Mouse (Mus musculus): ENCODE data around the gene 6820408C15Rik. TPM values are rescaled to one million over a fixed set of nuclear protein-coding genes. Genes with fewer than 3 reads are reported as not detected.

Gene 6820408C15Rik
- polyA plus RNA-seq, 1 experiment, result not detected

GRCm38 (mm10) chr2:152372661-152373060, 42.7 kb upstream of the 6820408C15Rik start:
- H3K4me3 ChIP-seq, result no peak overlapping the region
- TF ChIP-seq REST (IDR thresholded peaks at IDR 0.05; ENCODE audit: insufficient read depth, insufficient read length) (no peak), TCF3 (IDR thresholded peaks at IDR 0.05; ENCODE audit: insufficient read length, low read depth) (no peak), CEBPB (IDR thresholded peaks at IDR 0.05; ENCODE audit: insufficient read depth, poor library complexity, severe bottlenecking) (no peak), E2F4 (IDR thresholded peaks at IDR 0.05; ENCODE audit: insufficient read depth) (no peak), POLR2A (IDR thresholded peaks at IDR 0.05; ENCODE audit: insufficient read length, low read depth) (no peak), SRF (IDR thresholded peaks at IDR 0.05; ENCODE audit: control insufficient read depth, insufficient read length, low read depth) (no peak), MAX (IDR thresholded peaks at IDR 0.05; ENCODE audit: low read depth) (no peak), TCF12 (IDR thresholded peaks at IDR 0.05; ENCODE audit: insufficient read depth, poor library complexity, severe bottlenecking) (no peak), POLR2AphosphoS2 (IDR thresholded peaks at IDR 0.05; ENCODE audit: insufficient read length, low read depth) (no peak), MYOD1 (IDR thresholded peaks at IDR 0.05; ENCODE audit: control insufficient read depth in 1 of 3, insufficient read length in 2 of 3, low read depth in 2 of 3) (no peak), USF1 (IDR thresholded peaks at IDR 0.05; ENCODE audit: low read depth) (no peak), MYOG (IDR thresholded peaks at IDR 0.05; ENCODE audit: control insufficient read depth in 1 of 3, insufficient read depth in 1 of 3, insufficient read length in 2 of 3, low read depth in 2 of 3) (no peak)
- H3K36me3 ChIP-seq (ENCODE audit: control insufficient read depth, insufficient read depth), result no peaks in the 10 kb centered on the region
- no peaks in the 10 kb centered on the region for H3K79me2 ChIP-seq (ENCODE audit: control insufficient read depth, insufficient read depth)
- no peak overlapping the region for H3K4me2 ChIP-seq (ENCODE audit: low read depth)
- H3ac ChIP-seq (ENCODE audit: control insufficient read depth, insufficient read length), result no peak overlapping the region
- peaks cover 39% of the 10 kb centered on the region for H3K27me3 ChIP-seq (ENCODE audit: control insufficient read depth, insufficient read depth, insufficient read length)

- Histone ChIP-seq H3K79me2 (ENCODE audit: control insufficient read depth, insufficient read depth) (no peaks in the 10 kb centered on the region), H3ac (ENCODE audit: control insufficient read depth, insufficient read length) (no peak overlapping the region), H3K27me3 (ENCODE audit: control insufficient read depth, insufficient read depth, insufficient read length) (peaks cover 39% of the 10 kb centered on the region), H3K4me3 (no peak overlapping the region), H3K36me3 (ENCODE audit: control insufficient read depth, insufficient read depth) (no peaks in the 10 kb centered on the region), H3K4me2 (ENCODE audit: low read depth) (no peak overlapping the region)
- no peak for TF ChIP-seq USF1 (IDR thresholded peaks at IDR 0.05; ENCODE audit: low read depth)
Measured at GRCm38 (mm10) chr2:152373547-152373946, 41.8 kb upstream of the 6820408C15Rik start.

GRCm38 (mm10) chr2:152375652-152376344, 39.6 kb upstream of the 6820408C15Rik start:
- H3ac ChIP-seq (ENCODE audit: control insufficient read depth, insufficient read length), result no peak overlapping the region
- H3K4me2 ChIP-seq (ENCODE audit: low read depth), result no peak overlapping the region
- no peak overlapping the region for H3K4me3 ChIP-seq
- TF ChIP-seq MYOD1 (IDR thresholded peaks at IDR 0.05; ENCODE audit: control insufficient read depth in 1 of 3, insufficient read length in 2 of 3, low read depth in 2 of 3), result no peak
- no peak for TF ChIP-seq TCF12 (IDR thresholded peaks at IDR 0.05; ENCODE audit: insufficient read depth, poor library complexity, severe bottlenecking)
- no peak for TF ChIP-seq USF1 (IDR thresholded peaks at IDR 0.05; ENCODE audit: low read depth)
- TF ChIP-seq REST (IDR thresholded peaks at IDR 0.05; ENCODE audit: insufficient read depth, insufficient read length), result no peak
- no peak for TF ChIP-seq MAX (IDR thresholded peaks at IDR 0.05; ENCODE audit: low read depth)
- no peak for TF ChIP-seq POLR2A (IDR thresholded peaks at IDR 0.05; ENCODE audit: insufficient read length, low read depth)
- H3K79me2 ChIP-seq (ENCODE audit: control insufficient read depth, insufficient read depth), result no peaks in the 10 kb centered on the region
- H3K36me3 ChIP-seq (ENCODE audit: control insufficient read depth, insufficient read depth), result no peaks in the 10 kb centered on the region
- peaks cover 39% of the 10 kb centered on the region for H3K27me3 ChIP-seq (ENCODE audit: control insufficient read depth, insufficient read depth, insufficient read length)

- Histone ChIP-seq H3ac (ENCODE audit: control insufficient read depth, insufficient read length) (no peak within 1 kb of the TSS), H3K27me3 (ENCODE audit: control insufficient read depth, insufficient read depth, insufficient read length) (peaks cover 39% of the 10 kb centered on the region), H3K4me3 (no peak within 1 kb of the TSS), H3K4me2 (ENCODE audit: low read depth) (no peak within 1 kb of the TSS), H3K36me3 (ENCODE audit: control insufficient read depth, insufficient read depth) (no peaks in the 10 kb centered on the region), H3K79me2 (ENCODE audit: control insufficient read depth, insufficient read depth) (no peaks in the 10 kb centered on the region)
- no peak for TF ChIP-seq SRF (IDR thresholded peaks at IDR 0.05; ENCODE audit: control insufficient read depth, insufficient read length, low read depth)
- no peak for TF ChIP-seq TCF12 (IDR thresholded peaks at IDR 0.05; ENCODE audit: insufficient read depth, poor library complexity, severe bottlenecking)
- TF ChIP-seq USF1 (IDR thresholded peaks at IDR 0.05; ENCODE audit: low read depth), result no peak
Measured at GRCm38 (mm10) chr2:152376345-152376741, 39.0 kb upstream of the 6820408C15Rik start, which contains the start of gene Nrsn2. TSS of gene Nrsn2 (minus strand) at chr2:152376638.

- Histone ChIP-seq H3K79me2 (ENCODE audit: control insufficient read depth, insufficient read depth) (no peaks in the 10 kb centered on the region), H3K4me3 (no peak overlapping the region), H3ac (ENCODE audit: control insufficient read depth, insufficient read length) (no peak overlapping the region), H3K36me3 (ENCODE audit: control insufficient read depth, insufficient read depth) (no peaks in the 10 kb centered on the region), H3K4me2 (ENCODE audit: low read depth) (no peak overlapping the region), H3K27me3 (ENCODE audit: control insufficient read depth, insufficient read depth, insufficient read length) (peaks cover 5% of the 10 kb centered on the region)
- TF ChIP-seq USF1 (IDR thresholded peaks at IDR 0.05; ENCODE audit: low read depth) (no peak), POLR2A (IDR thresholded peaks at IDR 0.05; ENCODE audit: insufficient read length, low read depth) (no peak), POLR2AphosphoS2 (IDR thresholded peaks at IDR 0.05; ENCODE audit: insufficient read length, low read depth) (no peak), E2F4 (IDR thresholded peaks at IDR 0.05; ENCODE audit: insufficient read depth) (no peak)
Measured at GRCm38 (mm10) chr2:152384191-152384590, 31.2 kb upstream of the 6820408C15Rik start.

GRCm38 (mm10) chr2:152392786-152393185, 22.6 kb upstream of the 6820408C15Rik start:
- TF ChIP-seq MYOD1 (IDR thresholded peaks at IDR 0.05; ENCODE audit: control insufficient read depth in 1 of 3, insufficient read length in 2 of 3, low read depth in 2 of 3) (no peak), POLR2AphosphoS2 (IDR thresholded peaks at IDR 0.05; ENCODE audit: insufficient read length, low read depth) (no peak), USF1 (IDR thresholded peaks at IDR 0.05; ENCODE audit: low read depth) (no peak), MYOG (IDR thresholded peaks at IDR 0.05; ENCODE audit: control insufficient read depth in 1 of 3, insufficient read depth in 1 of 3, insufficient read length in 2 of 3, low read depth in 2 of 3) (no peak), TCF12 (IDR thresholded peaks at IDR 0.05; ENCODE audit: insufficient read depth, poor library complexity, severe bottlenecking) (no peak), SRF (IDR thresholded peaks at IDR 0.05; ENCODE audit: control insufficient read depth, insufficient read length, low read depth) (no peak), CEBPB (IDR thresholded peaks at IDR 0.05; ENCODE audit: insufficient read depth, poor library complexity, severe bottlenecking) (no peak), MAX (IDR thresholded peaks at IDR 0.05; ENCODE audit: low read depth) (no peak), TCF3 (IDR thresholded peaks at IDR 0.05; ENCODE audit: insufficient read length, low read depth) (no peak), REST (IDR thresholded peaks at IDR 0.05; ENCODE audit: insufficient read depth, insufficient read length) (no peak), E2F4 (IDR thresholded peaks at IDR 0.05; ENCODE audit: insufficient read depth) (no peak), POLR2A (IDR thresholded peaks at IDR 0.05; ENCODE audit: insufficient read length, low read depth) (no peak)
- no peaks in the 10 kb centered on the region for H3K79me2 ChIP-seq (ENCODE audit: control insufficient read depth, insufficient read depth)
- no peak overlapping the region for H3K4me3 ChIP-seq
- no peaks in the 10 kb centered on the region for H3K36me3 ChIP-seq (ENCODE audit: control insufficient read depth, insufficient read depth)
- H3K27me3 ChIP-seq (ENCODE audit: control insufficient read depth, insufficient read depth, insufficient read length), result peaks cover 5% of the 10 kb centered on the region
- H3K4me2 ChIP-seq (ENCODE audit: low read depth), result no peak overlapping the region
- H3ac ChIP-seq (ENCODE audit: control insufficient read depth, insufficient read length), result no peak overlapping the region

All from myocyte (in vitro differentiated cells).